Mouse (Mus musculus) hindbrain, embryonic 12.5 days (tissue): ENCODE measurements around the gene Srpk3. TPM values are rescaled to one million over a fixed set of nuclear protein-coding genes. Genes with fewer than 3 reads are reported as not detected.

ENCODE experiments used
- ATAC-seq: fragments of 200-750 bp; cut with Nextera tagmentation; 2 replicates; pipeline ENCODE4 v1.8.0; 2017; ENCODE audit warnings: moderate TSS enrichment; ENCODE audit not compliant: low FRiP score
- H3K27ac ChIP-seq: fragments of 300-500 bp; sonication (generic); 2 replicates; pipeline ENCODE4 v1.5.1; 2016; ENCODE audit warnings: mild to moderate bottlenecking
- H3K27me3 ChIP-seq: fragments of 300-500 bp; sonication (generic); 2 replicates; pipeline ENCODE4 v1.6.1; 2016; ENCODE audit warnings: mild to moderate bottlenecking
- H3K36me3 ChIP-seq: fragments of 300-500 bp; sonication (generic); 2 replicates; pipeline ENCODE4 v1.6.1; 2016; ENCODE audit warnings: mild to moderate bottlenecking
- H3K4me1 ChIP-seq: fragments of 300-500 bp; sonication (generic); 2 replicates; pipeline ENCODE4 v1.6.1; 2016
- H3K4me2 ChIP-seq: fragments of 300-500 bp; sonication (generic); replicated peaks from 2 replicates; pipeline ENCODE4 v1.6.1; 2016; ENCODE audit warnings: mild to moderate bottlenecking
- H3K4me3 ChIP-seq: fragments of 300-500 bp; sonication (generic); 2 replicates; pipeline ENCODE4 v1.5.1; 2016; ENCODE audit warnings: mild to moderate bottlenecking
- H3K9ac ChIP-seq: fragments of 300-500 bp; sonication (generic); 2 replicates; pipeline ENCODE4 v1.6.1; 2016; ENCODE audit warnings: mild to moderate bottlenecking, moderate library complexity
- H3K9me3 ChIP-seq: fragments of 300-500 bp; sonication (generic); replicated peaks from 2 replicates; pipeline ENCODE4 v1.6.1; 2016; ENCODE audit warnings: mild to moderate bottlenecking
- WGBS: fragments of 180-500 bp; shearing (Covaris S2); methylation state at CpG from one replicate; pipeline ENCODE4 v1.1.7; 2016; 5-methylcytosine and 5-hydroxymethylcytosine counted together
- polyA plus RNA-seq: library from polyadenylated mRNA; unstranded; fragments of >200 nt; fragmentation: Nextera tagmentation; extraction: Ambion mirVana; gene quantifications from 2 replicates; pipeline ENCODE4 v1.2.1, GENCODE M21; 2016

Srpk3 gene
- polyA plus RNA-seq, 1 experiment from 2014 or later = 2.7 TPM

- no peak overlapping the region for H3K4me2 ChIP-seq
- no peaks in the 10 kb centered on the region for H3K27me3 ChIP-seq
- H3K4me3 ChIP-seq = no peak overlapping the region
- no peaks in the 10 kb centered on the region for H3K4me1 ChIP-seq
- H3K9me3 ChIP-seq = no peaks in the 10 kb centered on the region
- WGBS = 61% methylated on average over 3 of the region's 3 CpGs
- ATAC-seq = no peak
- no peaks in the 10 kb centered on the region for H3K36me3 ChIP-seq
- H3K9ac ChIP-seq = no peak overlapping the region
- H3K27ac ChIP-seq = no peak overlapping the region
Observed at GRCm38 (mm10) chrX:73816596-73817314, 42.5 kb downstream of the Srpk3 start.

- Histone ChIP-seq H3K4me1 (peaks cover 7% of the 10 kb centered on the region; the same call in 1 of the 2 replicates), H3K36me3 (no peaks in the 10 kb centered on the region), H3K4me3 (peak overlapping the region; percentile 60), H3K4me2 (peak overlapping the region; percentile 64), H3K27ac (no peak overlapping the region), H3K9me3 (no peaks in the 10 kb centered on the region), H3K9ac (peak overlapping the region; percentile 79), H3K27me3 (peaks cover 7% of the 10 kb centered on the region; the same call in 1 of the 2 replicates)
- ATAC-seq = peak; percentile 49
- 24% methylated on average over 17 of the region's 17 CpGs for WGBS
Observed at GRCm38 (mm10) chrX:73823747-73824146, 49.5 kb downstream of the Srpk3 start.

- H3K4me2 ChIP-seq = peak within 1 kb of the TSS; percentile 64
- peaks cover 7% of the 10 kb centered on the region; the same call in 1 of the 2 replicates for H3K27me3 ChIP-seq
- peaks cover 7% of the 10 kb centered on the region; the same call in 1 of the 2 replicates for H3K4me1 ChIP-seq
- H3K9me3 ChIP-seq = no peaks in the 10 kb centered on the region
- H3K9ac ChIP-seq = peak within 1 kb of the TSS; percentile 79
- peak; percentile 87 for ATAC-seq
- H3K4me3 ChIP-seq = peak within 1 kb of the TSS; percentile 60
- 19% methylated on average over 77 of the region's 84 CpGs for WGBS
- H3K36me3 ChIP-seq = no peaks in the 10 kb centered on the region
- H3K27ac ChIP-seq = peak within 1 kb of the TSS; percentile 90
Observed at GRCm38 (mm10) chrX:73824185-73825151, 50.3 kb downstream of the Srpk3 start, which contains the start of gene Pdzd4. Gene Pdzd4 (minus strand): TSS chrX:73824969.

Other genes starting within 250 kb of the Srpk3 start
- gene Dusp9, start 135.0 kb upstream of the Srpk3 start, polyA plus RNA-seq = 7.8 TPM in 2 replicates
- 31.3 and 34.8 TPM in 2 replicates for gene Pnck, start 114.3 kb upstream of the Srpk3 start, polyA plus RNA-seq
- 6.6 and 7.7 TPM in 2 replicates for gene Slc6a8, start 101.3 kb upstream of the Srpk3 start, polyA plus RNA-seq
- 132 and 136 TPM in 2 replicates for gene Bcap31, start 58.2 kb upstream of the Srpk3 start, polyA plus RNA-seq
- gene Abcd1, start 57.8 kb upstream of the Srpk3 start, polyA plus RNA-seq = 12.7 and 14.0 TPM in 2 replicates
- 0.21 and 0.25 TPM in 2 replicates for gene Plxnb3, start 17.3 kb upstream of the Srpk3 start, polyA plus RNA-seq
- gene Idh3g, start 12.5 kb downstream of the Srpk3 start, polyA plus RNA-seq = 150 and 167 TPM in 2 replicates
- gene Ssr4, start 12.6 kb downstream of the Srpk3 start, polyA plus RNA-seq = 125 and 138 TPM in 2 replicates
- gene Pdzd4, start 50.6 kb downstream of the Srpk3 start, polyA plus RNA-seq = 2.7 and 2.8 TPM in 2 replicates
- 0.19 and 0.20 TPM in 2 replicates for gene Avpr2, start 117.7 kb downstream of the Srpk3 start, polyA plus RNA-seq
- gene L1cam, start 121.7 kb downstream of the Srpk3 start, polyA plus RNA-seq = 45.6 and 58.4 TPM in 2 replicates
- gene Arhgap4, start 147.5 kb downstream of the Srpk3 start, polyA plus RNA-seq = 2.7 and 3.4 TPM in 2 replicates
- 105 and 118 TPM in 2 replicates for gene Naa10, start 147.5 kb downstream of the Srpk3 start, polyA plus RNA-seq
- gene Renbp, start 156.4 kb downstream of the Srpk3 start, polyA plus RNA-seq = 19.7 and 20.3 TPM in 2 replicates
- 77.4 and 78.6 TPM in 2 replicates for gene Hcfc1, start 192.0 kb downstream of the Srpk3 start, polyA plus RNA-seq
- 53.9 and 58.2 TPM in 2 replicates for gene Irak1, start 249.5 kb downstream of the Srpk3 start, polyA plus RNA-seq